Comparison of ENCODE assay signal across 20 mouse cellular contexts in genomic region chr1:182310316-182310715, GRCm38 (mm10). TPM values are rescaled to one million over a fixed set of nuclear protein-coding genes. Genes with fewer than 3 reads are reported as not detected.
DNase-seq lines count a peak whose midpoint lies in the region; ATAC-seq and TF ChIP-seq lines count a peak whose summit lies in the region.
"Had no signal": no experiment of that assay in that cellular context is flagged by ENCODE, and none has a peak within 500 bp of the region (broad histone marks: within the 10 kb centered on the region; RNA-seq: fewer than 3 reads in every experiment).

No protein-coding gene starts in this region.

- H3K4me3 ChIP-seq in heart, embryonic 10.5 days = no peak overlapping the region
- no peak overlapping the region for H3K4me3 ChIP-seq in midbrain, embryonic 11.5 days (ENCODE audit: low read depth, low read length)
- H3K4me3 ChIP-seq in midbrain, postnatal 0 days (ENCODE audit: low read depth, low read length) = no peak overlapping the region

- no peak overlapping the region for H3K4me2 ChIP-seq in midbrain, embryonic 11.5 days
- no peak overlapping the region for H3K4me2 ChIP-seq in midbrain, postnatal 0 days (ENCODE audit: low read depth, low read length, poor library complexity, severe bottlenecking)

- H3K27me3 ChIP-seq in heart, embryonic 10.5 days (ENCODE audit: insufficient read depth, poor library complexity, severe bottlenecking) = no peaks in the 10 kb centered on the region
- H3K27me3 ChIP-seq in midbrain, embryonic 11.5 days (ENCODE audit: control insufficient read depth, insufficient read depth, low read length) = no peaks in the 10 kb centered on the region
- no peaks in the 10 kb centered on the region for H3K27me3 ChIP-seq in midbrain, postnatal 0 days (ENCODE audit: insufficient read depth, low read length)
- H3K27me3 ChIP-seq: CH12.LX, Patski had no signal

- H3K36me3 ChIP-seq in heart, embryonic 10.5 days = peaks cover 37% of the 10 kb centered on the region
- no peaks in the 10 kb centered on the region for H3K36me3 ChIP-seq in midbrain, embryonic 11.5 days (ENCODE audit: control insufficient read depth, insufficient read depth, low read length)
- peaks cover 9% of the 10 kb centered on the region for H3K36me3 ChIP-seq in midbrain, postnatal 0 days (ENCODE audit: insufficient read depth, low read length)

- TF ChIP-seq CTCF in midbrain, postnatal 0 days (IDR thresholded peaks at IDR 0.05) = no peak

- peak; percentile 55 for DNase-seq in heart, adult 11 months
- DNase-seq in heart, postnatal 14 days = no peak
- DNase-seq in heart, embryonic 10.5 days (ENCODE audit: low spot score) = peak; percentile 50
- no peak for DNase-seq in heart, postnatal 4 days
- DNase-seq in midbrain, embryonic 11.5 days (ENCODE audit: low spot score, missing footprints) = peak; percentile 72
- DNase-seq in midbrain, postnatal 0 days (ENCODE audit: low spot score) = no peak
- DNase-seq: adrenal gland, adult 2 months; adrenal gland, adult 8-10 months; adrenal gland, postnatal 10 days; adrenal gland, postnatal 14 days; adrenal gland, postnatal 25 days; adrenal gland, postnatal 36 days; B cell, adult 2 months; cerebellum, adult 11 months; cerebellum, adult 11-12 months; cerebellum, adult 18-20 months had no signal

- H3K27ac ChIP-seq in heart, embryonic 10.5 days = no peak overlapping the region
- no peak overlapping the region for H3K27ac ChIP-seq in midbrain, embryonic 11.5 days (ENCODE audit: low read depth, low read length)
- H3K27ac ChIP-seq in midbrain, postnatal 0 days (ENCODE audit: low read depth, low read length) = no peak overlapping the region

- no peak for ATAC-seq in midbrain, embryonic 11.5 days (ENCODE audit: low FRiP score)
- no peak for ATAC-seq in midbrain, postnatal 0 days (ENCODE audit: low FRiP score)
- ATAC-seq: activated CD4-positive, CD25-positive, alpha-beta regulatory T cell, adult 4 months; CD4-positive, CD25-positive, alpha-beta regulatory T cell, adult 4 months; Patski had no signal

- whole genome bisulfite sequencing in heart, embryonic 10.5 days = 82% methylated on average over 2 of the region's 2 CpGs
- 86% methylated on average over 2 of the region's 2 CpGs for WGBS in midbrain, embryonic 11.5 days
- WGBS in midbrain, postnatal 0 days = 94% methylated on average over 2 of the region's 2 CpGs

- intact Hi-C loops in heart, postnatal 14 days (cut with DNase I) = no loop called here

- H3K4me1 ChIP-seq in heart, embryonic 10.5 days = no peaks in the 10 kb centered on the region
- H3K4me1 ChIP-seq in midbrain, embryonic 11.5 days (ENCODE audit: control insufficient read depth, insufficient read depth, low read length) = no peaks in the 10 kb centered on the region
- no peaks in the 10 kb centered on the region for H3K4me1 ChIP-seq in midbrain, postnatal 0 days (ENCODE audit: insufficient read depth, low read length)

- no peak overlapping the region for H3K9ac ChIP-seq in midbrain, embryonic 11.5 days (ENCODE audit: low read length)
- no peak overlapping the region for H3K9ac ChIP-seq in midbrain, postnatal 0 days (replicated peaks; ENCODE audit: low read length, poor library complexity, severe bottlenecking)

- peaks cover 5% of the 10 kb centered on the region; the same call in 1 of the 2 replicates for H3K9me3 ChIP-seq in heart, embryonic 10.5 days
- H3K9me3 ChIP-seq in midbrain, embryonic 11.5 days (ENCODE audit: control insufficient read depth, low read length) = peaks cover 3% of the 10 kb centered on the region; the same call in 1 of the 2 replicates
- no peaks in the 10 kb centered on the region for H3K9me3 ChIP-seq in midbrain, postnatal 0 days (ENCODE audit: low read length)

RNA-seq across cellular contexts. Expression of gene Degs1, which starts 27.7 kb away (rescaled TPM):
- total RNA-seq in heart, postnatal 14 days (2021) = 10 to 100 TPM; 68.1 to 73.2 TPM
- polyA plus RNA-seq in heart, embryonic 10.5 days (2016; fragmentation: Nextera tagmentation; extraction: Ambion mirVana) = 156 and 164 TPM in 2 replicates
- total RNA-seq in heart, postnatal 4 days (2021) = 100 to 1,000 TPM; 113 to 121 TPM
- 68.5 and 76.2 TPM in 2 replicates for polyA plus RNA-seq in midbrain, embryonic 11.5 days (2014; fragmentation: Nextera tagmentation; extraction: Ambion mirVana)
- total RNA-seq in midbrain, postnatal 0 days (2014; rRNA removed) = 83.0 and 97.7 TPM in 2 replicates
- polyA plus RNA-seq in midbrain, postnatal 0 days (2015; fragmentation: Nextera tagmentation; extraction: Ambion mirVana) = 107 and 112 TPM in 2 replicates

RNA-seq across cellular contexts. Expression of gene Fbxo28, which starts 31.1 kb away (rescaled TPM):
- total RNA-seq in heart, postnatal 14 days (2021) = 10 to 100 TPM; 23.6 to 25.0 TPM
- polyA plus RNA-seq in heart, embryonic 10.5 days (2016; fragmentation: Nextera tagmentation; extraction: Ambion mirVana) = 14.6 and 19.0 TPM in 2 replicates
- 10 to 100 TPM; 20.4 to 24.5 TPM for total RNA-seq in heart, postnatal 4 days (2021)
- polyA plus RNA-seq in midbrain, embryonic 11.5 days (2014; fragmentation: Nextera tagmentation; extraction: Ambion mirVana) = 29.7 and 32.1 TPM in 2 replicates
- 32.2 and 40.3 TPM in 2 replicates for total RNA-seq in midbrain, postnatal 0 days (2014; rRNA removed)
- polyA plus RNA-seq in midbrain, postnatal 0 days (2015; fragmentation: Nextera tagmentation; extraction: Ambion mirVana) = 13.1 and 14.5 TPM in 2 replicates

Comparison
In these comparisons a context has a peak if more than half of its experiments do, and no peak if none do; other contexts are left out.
1. DNase-seq: peak in heart, adult 11 months (single experiment), heart, embryonic 10.5 days (single experiment) and midbrain, embryonic 11.5 days (single experiment); none in heart, postnatal 14 days (0 of 2), heart, postnatal 4 days (single experiment) and midbrain, postnatal 0 days (single experiment).